Mouse (Mus musculus) T-helper 1 cell (primary cell): ENCODE results near the gene Olfr303.

ENCODE experiments used
- in situ Hi-C: fragments of 300-600 bp; cut with MboI, MseI; formaldehyde crosslinking; loops from one replicate; pipeline ENCODE4 v1.15.1; 2025; ENCODE audit warnings: high pct_unique_total_duplicates

Gene Olfr303

GRCm38 (mm10) chr7:86397689-86398088 is at the start of gene Olfr303:
Gene Olfr303 (minus strand): TSS chr7:86397789.
- in situ Hi-C loops, result no loop called here

- in situ Hi-C loops, result no loop called here
These were observed 6.0 kb upstream of the Olfr303 start, which contains the start of gene Olfr301 for GRCm38 (mm10) chr7:86403546-86403945. Gene Olfr301 (plus strand): TSS chr7:86403846.

GRCm38 (mm10) chr7:86386558-86386957 is 11.0 kb downstream of the Olfr303 start, which contains the start of gene Olfr304:
Gene Olfr304 (minus strand): TSS chr7:86386658.
- in situ Hi-C loops, result no loop called here

GRCm38 (mm10) chr7:86385769-86386168 is 11.8 kb downstream of the Olfr303 start:
- in situ Hi-C loops, result no loop called here

GRCm38 (mm10) chr7:86366828-86367227 is 30.8 kb downstream of the Olfr303 start, which contains the start of gene Olfr305:
Gene Olfr305 (minus strand): TSS chr7:86366928.
- in situ Hi-C loops, result no loop called here

GRCm38 (mm10) chr7:86346296-86346695 is 51.3 kb downstream of the Olfr303 start:
- in situ Hi-C loops, result loop anchor here (10.0 kb wide), 1 partner anchor 659 kb away; no protein-coding TSS in a partner anchor

GRCm38 (mm10) chr7:86344253-86344652 is 53.3 kb downstream of the Olfr303 start:
- in situ Hi-C loops, result loop anchor here (10.0 kb wide), 1 partner anchor 661 kb away; no protein-coding TSS in a partner anchor

- in situ Hi-C loops, result loop anchor here (10.0 kb wide), 1 partner anchor 662 kb away; no protein-coding TSS in a partner anchor
These were observed 54.6 kb downstream of the Olfr303 start for GRCm38 (mm10) chr7:86342881-86343565.
